Mouse (Mus musculus) B cell, adult 2 months (primary cell): ENCODE results near the gene Spns3.
A peak's percentile ranks its signal among the peaks of the same experiment; 100 is the strongest.

Experiments used
- DNase-seq, 2 experiments: peaks; one replicate each; pipeline ENCODE4 v3.0.0; 2022

Gene Spns3

GRCm38 (mm10) chr11:72514967-72515366 is 35.3 kb downstream of the Spns3 start:
- no peak for DNase-seq

GRCm38 (mm10) chr11:72508651-72509050 is 41.7 kb downstream of the Spns3 start:
- no peak for DNase-seq

- no peak for DNase-seq
Observed at GRCm38 (mm10) chr11:72507651-72508050, 42.7 kb downstream of the Spns3 start.

GRCm38 (mm10) chr11:72504016-72504797 is 46.1 kb downstream of the Spns3 start:
- no peak for DNase-seq

- no peak for DNase-seq
Observed at GRCm38 (mm10) chr11:72503501-72503921, 46.8 kb downstream of the Spns3 start.

- DNase-seq = no peak
Observed at GRCm38 (mm10) chr11:72502236-72502635, 48.1 kb downstream of the Spns3 start.

GRCm38 (mm10) chr11:72501426-72502002 is 48.8 kb downstream of the Spns3 start:
- no peak for DNase-seq

- no peak for DNase-seq
Observed at GRCm38 (mm10) chr11:72500139-72500538, 50.2 kb downstream of the Spns3 start.

- DNase-seq = no peak
Observed at GRCm38 (mm10) chr11:72497367-72497766, 52.9 kb downstream of the Spns3 start.

- DNase-seq = no peak
Observed at GRCm38 (mm10) chr11:72496775-72497174, 53.5 kb downstream of the Spns3 start.

GRCm38 (mm10) chr11:72496066-72496465 is 54.2 kb downstream of the Spns3 start:
- DNase-seq = no peak

GRCm38 (mm10) chr11:72494046-72494988 is 56.0 kb downstream of the Spns3 start:
- no peak for DNase-seq

- DNase-seq = no peak
Observed at GRCm38 (mm10) chr11:72491130-72491960, 59.0 kb downstream of the Spns3 start.

GRCm38 (mm10) chr11:72489881-72490301 is 60.4 kb downstream of the Spns3 start, which contains the start of gene Spns2:
TSS of gene Spns2 (minus strand) at chr11:72489904.
- peak; percentile 94 to 95 for DNase-seq

- DNase-seq = peak; percentile 32 to 37
Observed at GRCm38 (mm10) chr11:72489397-72489796, 60.9 kb downstream of the Spns3 start.

GRCm38 (mm10) chr11:72488753-72489271 is 61.5 kb downstream of the Spns3 start:
- DNase-seq = peak; percentile 56 to 59

- DNase-seq = peak; percentile 28 to 31
Observed at GRCm38 (mm10) chr11:72487739-72488138, 62.6 kb downstream of the Spns3 start.

GRCm38 (mm10) chr11:72487171-72487570 is 63.1 kb downstream of the Spns3 start:
- no peak for DNase-seq

- no peak for DNase-seq
Observed at GRCm38 (mm10) chr11:72485960-72486359, 64.3 kb downstream of the Spns3 start.

GRCm38 (mm10) chr11:72485157-72485556 is 65.1 kb downstream of the Spns3 start:
- DNase-seq = no peak

- no peak for DNase-seq
Observed at GRCm38 (mm10) chr11:72484549-72484948, 65.8 kb downstream of the Spns3 start.

- DNase-seq = no peak
Observed at GRCm38 (mm10) chr11:72481952-72482351, 68.4 kb downstream of the Spns3 start.
